Mouse (Mus musculus) E14TG2a.4 (cell line): ENCODE measurements at regions not wholly inside any gene's neighbourhood (a gene's known extent, or its start where the extent isn't known, plus 50 kb on each side); places are given as distances from the start of the nearest gene placed in this dataset.

Source experiments
- CTCF ChIP-seq: conservative IDR thresholded peaks from 2 replicates; pipeline ENCODE4 v1.5.1; 2014; ENCODE audit warnings: low read length
- NANOG ChIP-seq: IDR thresholded peaks from 2 replicates; pipeline ENCODE4 v1.6.1; 2014; ENCODE audit warnings: borderline replicate concordance, low read length, mixed read lengths
- POU5F1 ChIP-seq: IDR thresholded peaks from 2 replicates; pipeline ENCODE4 v1.6.1; 2014; ENCODE audit warnings: low read length, borderline replicate concordance

DNA sequence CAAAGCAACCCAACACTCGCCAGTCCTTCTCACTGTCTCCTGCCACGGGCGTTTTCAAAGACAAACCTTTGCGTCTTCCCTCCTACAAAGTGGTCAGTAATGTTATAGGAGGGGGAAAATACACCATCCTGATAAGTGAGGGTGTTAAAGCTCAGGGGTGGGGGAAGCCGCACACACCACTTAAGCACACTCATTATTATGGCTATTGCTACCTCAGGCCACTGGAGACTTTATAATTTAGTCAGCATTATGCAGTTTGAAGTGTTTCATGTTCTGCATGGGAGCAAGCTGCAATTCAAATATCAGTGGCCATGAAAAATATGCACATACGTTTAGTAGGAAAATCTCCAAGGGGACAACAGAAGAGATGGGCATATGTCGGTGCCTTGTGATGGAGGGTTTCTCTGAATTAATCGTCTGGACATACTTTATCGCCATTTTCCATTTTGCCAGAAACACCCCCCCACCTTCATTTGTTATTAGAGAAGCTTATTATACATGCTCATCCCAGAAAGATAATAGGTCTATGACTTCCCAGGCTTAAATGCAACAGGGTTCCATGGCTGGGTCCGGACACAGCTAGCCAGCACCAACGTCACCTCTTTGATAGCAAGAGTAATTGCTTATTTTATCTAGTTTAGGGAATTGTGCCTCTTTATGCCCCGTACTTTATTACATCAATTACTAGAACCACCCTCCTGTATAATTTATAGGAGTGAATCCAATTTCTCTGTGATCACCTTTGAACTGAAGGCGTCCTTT is 193.5 kb upstream of the Adamts16 start:
- TF ChIP-seq CTCF: no peak
- no peak for TF ChIP-seq NANOG
- no peak for TF ChIP-seq POU5F1
